Mouse (Mus musculus): ENCODE measurements at regions not wholly inside any gene's neighbourhood (a gene's known extent, or its start where the extent isn't known, plus 50 kb on each side); places are given as distances from the start of the nearest gene placed in this dataset.

DNA sequence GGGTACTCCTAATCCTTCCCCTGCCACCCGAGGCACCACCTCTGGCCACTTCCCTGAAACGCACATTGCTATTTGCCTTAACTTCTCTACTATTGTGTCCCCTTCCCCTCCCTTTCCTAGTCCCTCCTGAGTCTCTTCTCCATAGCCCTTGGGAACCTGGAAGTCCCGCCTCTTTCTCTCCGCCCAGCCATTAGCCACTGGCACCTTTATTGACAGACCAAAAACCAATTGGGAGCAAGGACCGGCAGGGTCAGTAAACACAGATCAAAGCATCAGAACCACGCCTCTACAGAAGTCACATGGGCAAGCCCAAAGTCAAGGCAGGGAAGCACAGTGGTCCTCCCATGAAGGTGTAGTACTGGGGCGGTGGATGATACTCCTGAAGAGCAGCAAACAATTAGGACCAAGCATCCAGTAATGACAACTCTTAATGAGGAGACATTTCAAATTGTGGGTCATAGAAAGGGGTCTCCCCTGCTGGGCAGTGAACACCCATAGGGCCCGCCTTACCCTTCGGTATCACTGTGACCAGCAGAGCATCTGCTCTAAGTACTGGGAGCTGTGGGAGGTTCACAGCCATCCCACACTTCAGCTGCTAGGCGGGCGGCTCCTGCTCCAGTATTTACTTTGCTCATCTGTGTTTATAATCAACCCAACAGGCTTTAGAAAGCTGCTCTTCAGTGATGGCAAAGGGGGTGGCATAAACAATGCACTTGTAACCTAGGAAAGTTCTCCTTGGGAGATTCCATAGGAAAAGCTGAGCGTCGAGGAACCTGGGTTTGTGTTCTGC lies 226.5 kb upstream of the Mphosph6 start:
- DNase-seq (ENCODE audit: low spot score): no peak

DNA sequence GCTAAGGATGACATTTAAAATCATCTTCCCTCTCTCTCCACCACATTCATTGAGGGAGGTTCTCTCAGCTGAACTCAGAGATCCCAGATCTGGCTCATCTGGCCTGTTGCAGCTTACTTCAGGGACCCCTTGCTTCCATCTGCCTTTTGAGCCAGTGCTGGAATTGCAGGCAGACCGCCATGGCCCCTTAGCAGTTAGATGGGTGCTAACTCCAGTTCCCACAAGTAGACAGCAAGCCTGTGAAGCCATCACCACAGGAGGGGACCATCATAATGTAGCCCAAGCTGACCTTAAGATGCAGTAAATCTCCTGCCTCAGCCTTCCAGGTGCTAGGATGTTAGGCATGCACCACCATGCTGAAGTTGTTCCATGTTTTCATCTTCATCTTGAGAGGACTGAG lies 221.7 kb upstream of the Mphosph6 start:
- no peak for DNase-seq (ENCODE audit: low spot score)

- no peak for DNase-seq (ENCODE audit: low spot score)
Measured at GRCm38 (mm10) chr8:118021978-118022377, 220.2 kb upstream of the Mphosph6 start.

DNA sequence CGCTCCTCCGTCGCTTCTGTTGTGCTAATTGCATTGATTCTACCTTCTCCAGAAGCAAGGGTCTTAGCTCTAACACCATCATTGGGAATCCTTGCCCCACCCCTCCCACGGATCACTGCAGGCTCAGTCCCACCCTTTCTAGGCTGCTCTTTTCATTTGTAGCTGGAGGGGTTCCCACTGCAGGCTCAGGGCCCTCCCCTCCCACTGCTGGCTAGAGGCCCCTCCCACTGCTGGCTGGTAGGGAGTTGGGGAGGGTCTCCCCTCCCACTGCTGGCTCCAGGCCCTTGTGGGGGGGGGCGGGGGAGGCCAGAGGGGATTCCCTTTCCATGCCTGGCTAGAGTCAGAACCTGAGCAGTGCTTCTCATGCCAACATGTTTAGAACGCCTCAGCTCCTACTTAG lies 215.5 kb upstream of the Mphosph6 start:
- DNase-seq (ENCODE audit: low spot score): no peak

DNA sequence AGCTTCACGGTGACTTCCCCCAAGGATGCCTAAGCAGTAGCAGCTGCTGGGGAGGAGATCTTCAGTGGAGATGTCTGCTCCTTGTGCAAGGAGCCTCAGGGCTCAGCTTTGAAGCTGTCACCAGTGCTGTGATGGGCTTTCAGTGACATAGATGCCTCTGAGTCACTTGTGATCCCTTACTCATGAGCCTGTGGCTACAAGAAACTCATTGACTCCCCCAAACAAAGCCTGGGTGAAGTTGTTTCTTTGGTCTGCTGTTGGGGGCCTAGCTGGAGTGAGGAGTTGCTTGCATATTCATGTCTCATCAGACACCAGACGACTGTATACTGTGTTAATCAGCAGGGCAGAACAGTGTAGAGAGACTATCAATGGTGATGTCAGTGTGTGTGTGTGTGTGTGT lies 203.4 kb upstream of the Mphosph6 start:
- DNase-seq (ENCODE audit: low spot score): peak; percentile 10

DNA sequence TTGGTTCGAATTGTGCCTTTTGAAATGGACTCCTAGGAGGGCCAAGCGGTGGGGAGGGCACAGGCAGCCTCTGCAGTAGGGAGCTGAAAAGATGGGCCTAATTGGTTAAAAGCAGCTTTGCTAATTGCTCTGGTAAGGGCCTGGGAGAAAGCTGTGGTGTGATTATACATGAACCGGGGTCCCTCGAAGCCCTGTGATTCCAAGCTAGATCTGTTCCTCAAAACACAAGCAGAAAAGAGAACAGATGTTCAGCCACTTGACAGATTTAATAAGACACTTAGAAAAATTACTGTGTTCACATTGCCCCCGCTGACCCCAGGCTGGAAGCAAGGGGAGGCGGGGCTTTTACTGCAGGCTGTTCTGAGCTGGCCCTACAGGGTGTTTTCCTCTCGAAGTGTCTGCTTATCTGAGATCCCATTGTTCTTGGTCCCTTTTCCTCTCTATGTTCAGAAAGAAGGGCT lies 202.7 kb upstream of the Mphosph6 start:
- DNase-seq (ENCODE audit: low spot score): peak; percentile 80

GRCm38 (mm10) chr8:118001138-118001537 lies 199.4 kb upstream of the Mphosph6 start:
- DNase-seq (ENCODE audit: low spot score): no peak

DNA sequence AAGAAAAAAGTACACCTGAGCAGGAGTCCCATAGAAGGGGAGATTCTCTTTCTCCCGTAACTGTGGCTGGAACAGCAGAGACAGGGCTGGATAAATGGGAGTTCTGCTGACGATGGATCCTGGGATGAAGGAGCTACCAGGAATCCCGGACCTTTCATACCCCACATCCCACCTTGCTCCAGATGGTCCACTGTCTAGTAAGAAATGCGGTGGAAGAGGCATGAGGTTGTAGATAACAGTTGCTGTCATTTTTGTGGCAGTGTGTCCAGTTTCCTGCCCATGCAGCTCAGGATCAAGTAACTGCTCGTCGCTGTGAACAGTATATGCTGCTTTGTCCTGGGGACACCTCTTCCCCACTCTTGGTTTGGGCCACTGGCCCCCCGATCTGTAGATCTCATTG lies 190.1 kb upstream of the Mphosph6 start:
- DNase-seq (ENCODE audit: low spot score): no peak

- DNase-seq (ENCODE audit: low spot score): peak; percentile 12
Measured at GRCm38 (mm10) chr8:117988781-117989180, 187.0 kb upstream of the Mphosph6 start.

DNA sequence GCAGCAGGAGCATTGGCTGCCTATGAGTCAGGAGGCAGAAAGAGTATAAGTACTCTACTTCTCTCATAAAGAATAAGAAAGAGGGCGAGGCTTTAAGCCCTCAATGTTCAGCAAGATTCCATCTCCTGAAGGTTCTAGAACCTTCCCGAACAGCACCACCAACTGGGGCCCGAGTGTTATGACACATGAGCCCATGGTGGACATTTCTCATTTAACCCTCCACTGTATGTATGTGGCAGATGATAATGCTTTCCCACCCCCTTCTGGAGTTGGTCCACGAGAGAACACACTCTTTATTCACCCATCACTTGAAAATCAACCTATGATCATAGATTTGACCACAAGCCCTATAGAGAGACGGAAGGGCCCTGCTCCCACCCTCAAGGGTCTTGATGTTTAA lies 166.6 kb upstream of the Mphosph6 start:
- DNase-seq (ENCODE audit: low spot score): no peak

GRCm38 (mm10) chr8:117966556-117966955 lies 164.8 kb upstream of the Mphosph6 start:
- no peak for DNase-seq (ENCODE audit: low spot score)

GRCm38 (mm10) chr8:117963426-117963825 lies 161.7 kb upstream of the Mphosph6 start:
- no peak for DNase-seq (ENCODE audit: low spot score)

- no peak for DNase-seq (ENCODE audit: low spot score)
Measured at GRCm38 (mm10) chr8:117962666-117963065, 160.9 kb upstream of the Mphosph6 start.

DNA sequence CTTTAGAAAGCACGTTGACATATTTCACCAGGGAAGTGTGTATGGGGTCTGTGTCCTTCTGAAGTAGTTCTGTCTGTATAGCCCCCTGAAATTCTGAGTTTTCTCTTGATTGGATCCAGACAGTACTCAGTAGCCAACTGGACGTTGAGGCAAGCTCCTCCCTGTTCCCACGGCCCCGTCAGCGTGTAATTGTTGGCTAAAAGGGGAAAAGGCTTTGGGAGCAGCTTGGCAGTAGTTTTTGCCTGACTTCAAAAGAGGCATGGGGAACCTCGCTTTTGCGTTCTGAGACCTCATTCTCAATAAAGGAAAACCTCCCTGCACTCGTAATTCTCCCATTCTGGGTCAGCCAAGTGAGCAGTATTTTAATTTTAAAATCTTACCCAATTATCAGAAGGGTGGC lies 157.8 kb upstream of the Mphosph6 start:
- no peak for DNase-seq (ENCODE audit: low spot score)

DNA sequence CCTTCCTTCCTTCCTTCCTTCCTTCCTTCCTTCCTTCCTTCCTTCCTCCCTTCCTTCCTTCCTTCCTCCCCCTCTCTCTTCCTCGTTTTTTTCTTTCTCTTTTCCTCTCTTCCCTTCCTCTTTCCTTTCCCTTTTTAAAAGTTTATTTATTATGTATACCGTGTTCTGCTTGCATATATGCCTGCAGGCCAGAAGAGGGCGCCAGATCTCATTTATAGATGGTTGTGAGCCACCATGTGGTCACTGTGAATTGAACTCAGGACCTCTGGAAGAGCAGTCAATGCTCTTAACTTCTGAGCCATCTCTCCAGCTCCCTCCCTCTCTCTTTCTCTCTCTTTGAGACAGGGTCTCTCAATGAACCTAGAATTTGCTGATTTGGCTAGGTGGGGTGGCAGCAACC lies 157.2 kb upstream of the Mphosph6 start:
- no peak for DNase-seq (ENCODE audit: low spot score)

- no peak for DNase-seq (ENCODE audit: low spot score)
Measured at GRCm38 (mm10) chr8:117951656-117952055, 149.9 kb upstream of the Mphosph6 start.

DNA sequence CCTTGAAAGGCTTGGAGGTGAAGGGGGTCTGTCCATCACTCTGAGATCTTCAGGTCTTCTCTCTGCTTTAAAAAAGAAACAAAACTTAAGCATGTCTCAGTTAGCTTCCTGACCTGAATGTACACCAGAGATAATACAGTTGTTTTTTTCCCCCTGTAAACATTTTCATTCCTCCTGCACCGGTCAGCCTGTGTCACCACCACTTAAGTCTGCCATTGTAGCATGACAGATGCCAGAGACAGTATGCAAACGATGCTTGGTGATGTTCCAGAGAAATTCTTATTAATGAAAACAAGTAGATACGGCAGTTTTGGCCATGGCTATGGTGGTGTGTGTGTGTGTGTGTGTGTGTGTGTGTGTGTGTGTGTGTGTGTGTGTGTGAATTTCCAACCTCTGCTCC lies 144.8 kb upstream of the Mphosph6 start:
- no peak for DNase-seq (ENCODE audit: low spot score)

- no peak for DNase-seq (ENCODE audit: low spot score)
Measured at GRCm38 (mm10) chr8:117934566-117935094, 132.9 kb upstream of the Mphosph6 start.

- peak; percentile 89 for DNase-seq (ENCODE audit: low spot score)
Measured at GRCm38 (mm10) chr8:117930687-117931086, 128.9 kb upstream of the Mphosph6 start.

DNA sequence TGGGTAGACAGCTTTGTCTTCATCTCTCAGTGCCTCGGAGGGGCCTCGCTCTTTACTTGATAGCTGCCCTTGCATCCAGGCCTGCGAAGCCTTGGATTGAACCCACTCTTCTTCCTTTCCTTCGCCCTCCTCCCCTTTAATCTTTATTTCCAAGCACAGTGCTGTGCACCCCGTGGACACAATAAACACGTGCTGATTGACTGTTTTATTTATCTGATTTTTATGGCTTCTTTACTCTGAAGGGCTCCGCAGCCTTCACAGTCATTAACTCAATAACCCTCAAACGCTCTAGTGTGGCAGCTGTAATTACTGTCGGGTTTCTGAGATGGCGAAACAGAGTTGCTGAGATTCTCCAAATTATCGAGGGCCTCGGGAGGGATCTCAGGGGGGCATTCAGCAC lies 127.9 kb upstream of the Mphosph6 start:
- DNase-seq (ENCODE audit: low spot score): peak; percentile 36

GRCm38 (mm10) chr8:117923296-117923695 lies 121.6 kb upstream of the Mphosph6 start:
- no peak for DNase-seq (ENCODE audit: low spot score)

DNA sequence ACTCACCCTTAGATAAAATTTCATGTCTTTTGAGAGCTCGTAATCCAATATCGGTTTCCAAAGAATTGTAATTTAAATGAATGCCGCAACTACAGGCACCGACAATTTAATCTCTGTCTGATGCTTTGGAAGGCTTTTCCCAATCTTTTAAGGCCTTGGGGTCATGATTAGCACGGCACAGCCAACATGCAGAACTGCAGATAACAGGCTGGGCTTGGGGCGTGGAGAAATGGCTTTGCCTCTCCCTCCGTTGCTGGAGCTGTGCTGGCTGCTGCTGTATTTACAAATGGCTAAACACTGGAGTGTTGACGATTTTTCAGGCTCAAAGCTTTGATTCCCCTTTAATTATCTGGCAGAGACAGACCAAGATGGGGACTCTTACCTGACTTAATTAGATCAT lies 101.3 kb upstream of the Mphosph6 start:
- DNase-seq (ENCODE audit: low spot score): no peak

GRCm38 (mm10) chr8:117899892-117900291 lies 98.1 kb upstream of the Mphosph6 start:
- DNase-seq (ENCODE audit: low spot score): no peak

GRCm38 (mm10) chr8:117898015-117898414 lies 96.3 kb upstream of the Mphosph6 start:
- peak; percentile 69 for DNase-seq (ENCODE audit: low spot score)
